Mouse (Mus musculus) bone marrow, adult 2 months (tissue): Measurements from ENCODE around the gene Agpat2.

Source experiments
- CTCF ChIP-seq: fragments of 200-500 bp; IDR thresholded peaks from 2 replicates; pipeline ENCODE4 v1.5.1; 2011; ENCODE audit warnings: low read length, control low read depth; ENCODE audit not compliant: control insufficient read depth, insufficient read depth
- POLR2A ChIP-seq: fragments of 200-500 bp; IDR thresholded peaks from 2 replicates; pipeline ENCODE4 v1.6.1; 2011; ENCODE audit warnings: low read depth, mild to moderate bottlenecking, control low read depth, low read length, borderline replicate concordance; ENCODE audit not compliant: control insufficient read depth

- TF ChIP-seq CTCF: peak; percentile 26; the same call in 1 of the 2 replicates
- peak; percentile 23; the same call in 1 of the 2 replicates for TF ChIP-seq POLR2A
Measured at GRCm38 (mm10) chr2:26586294-26587043, 17.7 kb downstream of the Agpat2 start, which contains the start of gene Gm20532.
